Mouse (Mus musculus) adipocyte (in vitro differentiated cells): ENCODE data around the gene Lbx1.

ENCODE experiments used
- DNase-seq: peaks from one replicate; pipeline ENCODE4 v3.0.0-alpha.2; 2016; ENCODE audit warnings: low spot score

The Lbx1 gene

DNA sequence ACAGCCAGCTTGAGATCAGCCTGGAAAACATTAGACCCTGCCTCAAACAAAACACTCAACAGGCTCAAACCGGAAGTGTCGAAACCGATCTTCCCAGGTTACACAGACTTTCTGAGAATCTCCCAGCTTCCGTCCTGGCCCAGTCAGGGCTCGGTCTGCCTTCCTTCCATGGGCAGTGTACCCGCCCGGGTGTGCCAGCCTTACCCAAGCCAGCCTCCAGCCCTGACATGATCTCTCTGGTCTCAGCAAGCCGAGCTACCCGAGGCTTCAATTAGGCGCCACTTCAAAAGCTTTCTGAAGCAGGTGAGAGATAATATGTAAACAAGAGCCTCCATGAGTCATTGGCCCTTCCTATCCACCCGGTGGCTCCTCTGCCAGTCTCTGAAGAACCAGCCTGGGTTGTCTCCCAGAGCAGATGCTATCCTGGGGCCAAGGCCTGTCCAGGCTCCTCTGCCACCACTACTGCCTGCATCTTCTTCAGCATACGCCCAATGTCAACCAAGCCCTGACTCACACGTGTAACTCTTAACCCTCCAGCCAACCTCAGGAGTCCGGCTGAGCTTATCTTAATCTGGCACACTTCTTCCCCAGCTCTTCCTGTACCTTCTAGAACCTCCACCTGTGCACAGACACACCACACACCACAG, 25.7 kb downstream of the Lbx1 start:
- no peak for DNase-seq

DNA sequence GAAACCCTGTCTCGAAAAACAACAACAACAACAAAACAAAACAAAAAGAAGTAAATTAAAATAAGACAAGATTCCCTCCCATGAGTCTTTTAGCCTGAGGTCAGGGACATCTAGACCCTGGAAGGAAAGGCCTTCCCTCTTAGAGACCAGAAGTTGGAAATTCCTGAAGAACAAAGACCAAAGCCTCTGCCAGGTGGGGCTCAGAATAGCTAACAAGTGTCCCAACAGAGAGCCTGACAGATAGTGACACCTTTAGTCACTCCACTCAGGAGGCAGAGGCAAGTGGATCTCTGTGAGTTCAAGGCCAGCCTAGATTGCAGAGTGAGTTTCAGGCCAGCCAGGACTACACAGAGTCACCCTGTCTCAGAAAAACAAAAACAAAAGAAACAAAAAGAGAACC, 26.4 kb downstream of the Lbx1 start:
- DNase-seq: no peak

DNA sequence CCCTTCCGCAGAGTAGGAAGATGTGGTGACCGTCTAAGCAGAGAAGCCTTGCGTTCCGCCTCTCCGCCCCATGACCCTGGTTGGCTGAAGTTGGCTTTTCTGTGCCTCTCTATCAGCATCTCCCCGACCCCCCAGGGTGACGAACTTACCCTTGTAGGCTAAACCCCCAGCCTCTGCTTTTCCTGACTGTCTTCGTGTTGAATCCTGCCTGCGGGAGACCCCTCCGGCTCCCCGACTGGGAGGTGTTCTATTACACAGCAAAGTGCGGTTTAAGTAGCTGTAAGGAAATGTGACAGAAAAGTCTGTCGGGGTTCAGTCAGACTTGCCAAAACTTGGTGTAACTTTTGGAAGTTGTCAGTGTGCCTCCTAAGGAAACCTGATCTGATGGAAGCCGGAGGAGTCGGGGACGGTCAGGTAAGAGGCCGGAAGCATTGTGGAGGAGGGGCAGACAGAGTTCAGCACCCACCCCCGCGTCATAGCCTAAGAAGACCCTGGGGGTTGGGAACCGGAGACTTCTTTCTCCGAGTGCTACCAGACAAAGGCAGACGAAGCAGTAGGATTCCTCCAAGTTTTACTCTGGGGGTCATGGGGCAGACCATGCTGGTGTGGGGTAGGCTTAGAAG, 27.1 kb downstream of the Lbx1 start:
- DNase-seq: no peak

DNA sequence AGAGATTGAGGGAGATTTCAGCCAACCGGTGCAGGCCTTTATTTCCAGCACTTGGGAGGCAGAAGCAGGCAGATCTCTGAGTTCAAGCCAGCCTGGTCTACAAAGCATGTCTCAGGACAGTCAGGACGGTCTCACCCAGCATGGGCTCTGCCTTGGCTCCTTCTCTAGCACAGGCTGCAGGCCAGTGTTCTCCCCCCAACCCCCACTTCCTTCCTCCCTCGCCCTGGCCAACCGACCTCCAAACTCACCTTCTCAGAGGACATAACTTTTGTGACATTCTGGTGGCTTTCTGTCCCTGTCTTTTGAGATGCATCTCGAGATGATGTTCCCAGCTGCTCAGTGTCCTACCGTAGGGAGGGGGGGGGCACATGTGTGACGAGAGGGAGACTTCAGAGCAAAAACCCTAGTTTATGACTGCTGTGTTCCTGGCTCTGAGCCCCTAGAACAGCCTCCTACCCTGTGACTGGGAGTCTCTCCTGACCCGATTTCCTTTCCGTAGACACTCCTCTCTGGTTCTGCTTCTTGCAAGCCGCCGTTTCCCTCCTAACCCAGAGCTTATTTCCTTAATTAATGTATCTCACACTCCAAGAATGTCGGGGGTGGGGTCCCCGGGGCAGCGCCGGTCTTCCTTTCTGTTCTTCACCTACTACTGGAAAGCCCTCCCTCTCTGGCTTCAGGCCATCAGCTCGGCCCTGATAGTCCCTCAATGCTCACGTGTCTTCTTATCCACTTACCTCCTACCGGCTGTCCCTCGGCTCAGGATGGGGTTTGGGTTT, 27.8 kb downstream of the Lbx1 start:
- no peak for DNase-seq

DNA sequence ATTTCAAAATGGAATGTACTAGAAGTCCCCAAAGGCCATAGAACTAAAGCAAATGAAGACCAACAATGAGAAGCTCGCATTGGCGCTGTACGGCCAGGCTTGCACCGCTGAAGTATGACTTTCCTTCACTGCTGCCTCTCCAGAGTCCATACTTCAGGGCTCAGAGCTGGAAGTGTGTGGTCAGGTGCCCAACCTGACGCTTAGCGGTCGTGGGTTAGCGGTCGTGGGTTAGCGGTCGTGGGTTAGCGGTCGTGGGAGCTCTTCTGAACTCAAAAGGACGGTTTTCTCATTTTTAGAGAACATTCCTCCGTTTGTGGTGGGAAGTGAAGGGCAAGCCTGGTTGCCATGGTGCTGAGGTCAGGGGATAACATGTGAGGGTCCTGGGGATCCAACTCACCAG, 28.5 kb downstream of the Lbx1 start:
- no peak for DNase-seq

DNA sequence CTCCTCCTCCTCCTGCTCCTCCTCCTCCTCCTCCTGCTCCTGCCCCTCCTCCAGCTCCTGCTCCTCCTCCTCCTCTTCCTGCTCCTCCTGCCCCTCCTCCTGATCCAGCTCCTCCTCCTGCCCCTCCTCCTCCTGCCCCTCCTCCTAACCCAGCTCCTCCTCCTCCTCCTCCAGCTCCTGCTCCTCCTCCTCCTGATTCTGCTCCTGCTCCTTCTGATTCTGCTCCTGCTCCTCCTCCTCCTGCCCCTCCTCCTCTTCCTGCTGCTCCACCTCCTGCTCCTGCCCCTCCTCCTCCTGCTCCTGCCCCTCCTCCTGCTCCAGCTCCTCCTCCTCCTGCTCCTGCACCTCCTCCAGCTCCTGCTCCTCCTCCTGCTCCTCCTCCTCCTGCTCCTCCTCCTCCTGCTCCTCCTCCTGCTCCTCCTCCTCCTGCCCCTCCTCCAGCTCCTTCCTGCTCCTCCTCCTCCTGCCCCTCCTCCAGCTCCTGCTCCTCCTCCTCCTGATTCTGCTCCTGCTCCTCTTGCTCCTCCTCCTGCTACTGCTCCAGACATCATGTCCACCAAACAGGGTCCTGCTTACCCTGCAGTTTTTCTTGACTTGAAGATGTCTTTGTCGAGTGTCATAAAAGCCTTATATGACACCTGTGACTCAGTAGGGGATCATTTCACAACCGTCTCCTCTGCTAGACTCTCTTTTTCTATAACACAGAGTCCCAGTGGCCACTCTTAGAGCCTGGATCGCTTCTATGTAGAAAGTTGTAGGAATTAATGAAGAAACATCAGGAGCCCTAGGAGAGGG, 30.1 kb downstream of the Lbx1 start:
- no peak for DNase-seq

DNA sequence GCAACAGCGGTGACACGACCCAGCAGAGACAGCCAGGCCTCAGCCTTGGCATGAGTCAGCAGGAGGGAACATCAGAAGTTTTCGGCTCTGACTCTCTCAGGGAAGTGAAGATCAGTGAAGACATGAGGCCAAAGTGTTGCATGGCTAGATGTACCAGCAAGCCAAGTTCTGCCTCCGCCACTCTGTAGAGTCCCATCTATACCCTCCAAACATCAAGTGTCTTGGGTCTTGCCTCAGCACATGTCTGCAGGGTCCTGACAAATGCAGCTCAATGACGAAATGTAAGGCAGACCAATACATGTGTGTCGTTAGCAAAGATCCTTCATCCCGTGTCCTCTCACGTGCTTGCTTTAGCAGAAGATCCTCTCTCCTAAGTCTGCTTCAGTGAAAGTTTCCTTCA, 38.6 kb downstream of the Lbx1 start:
- no peak for DNase-seq

DNA sequence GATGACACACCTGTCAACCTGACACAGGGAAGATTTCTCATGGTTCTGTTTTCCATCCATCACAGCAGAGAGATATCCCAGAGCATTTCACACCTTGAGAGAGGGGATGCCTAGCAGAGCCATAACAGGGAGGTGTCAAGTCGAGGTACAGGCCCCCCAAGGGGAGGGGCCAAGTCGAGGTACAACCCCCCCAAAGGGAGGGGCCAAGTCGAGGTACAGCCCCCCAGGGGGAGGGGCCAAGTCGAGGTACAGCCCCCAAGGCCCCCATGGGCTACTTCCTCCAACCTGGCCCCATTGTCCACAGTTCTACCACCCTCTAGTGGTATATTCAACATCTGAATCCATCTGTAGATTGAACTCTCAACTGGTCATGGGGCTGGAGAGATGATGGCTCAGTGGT, 41.0 kb downstream of the Lbx1 start:
- DNase-seq: no peak
